Mouse (Mus musculus) bone marrow, adult 2 months (tissue): ENCODE measurements around the gene Lhpp. TPM values are rescaled to one million over a fixed set of nuclear protein-coding genes. Genes with fewer than 3 reads are reported as not detected.

Source experiments
- H3K27ac ChIP-seq: fragments of 200-500 bp; 2 replicates; pipeline ENCODE4 v1.5.1; 2012; ENCODE audit warnings: low read depth, mild to moderate bottlenecking, control low read depth, inconsistent platforms, low read length; ENCODE audit not compliant: control insufficient read depth, poor library complexity, insufficient read depth
- H3K4me1 ChIP-seq: fragments of 200-500 bp; 2 replicates; pipeline ENCODE4 v1.6.1; 2011; ENCODE audit warnings: low read length; ENCODE audit not compliant: control insufficient read depth, insufficient read depth
- H3K4me3 ChIP-seq: fragments of 200-500 bp; replicated peaks from 2 replicates; pipeline ENCODE3; 2011; ENCODE audit warnings: mild to moderate bottlenecking, low read depth, low read length, control low read depth; ENCODE audit not compliant: control insufficient read depth
- CTCF ChIP-seq: fragments of 200-500 bp; IDR thresholded peaks from 2 replicates; pipeline ENCODE4 v1.5.1; 2011; ENCODE audit warnings: low read length, control low read depth; ENCODE audit not compliant: control insufficient read depth, insufficient read depth
- POLR2A ChIP-seq: fragments of 200-500 bp; IDR thresholded peaks from 2 replicates; pipeline ENCODE4 v1.6.1; 2011; ENCODE audit warnings: low read depth, mild to moderate bottlenecking, control low read depth, low read length, borderline replicate concordance; ENCODE audit not compliant: control insufficient read depth
- WGBS: fragments of 180-500 bp; shearing (Covaris S2); methylation state at CpG from one replicate; pipeline ENCODE4 v1.1.7; 2018; 5-methylcytosine and 5-hydroxymethylcytosine counted together
- polyA plus RNA-seq: library from polyadenylated mRNA; stranded (reverse); fragments of >200 nt; gene quantifications from 2 replicates; pipeline ENCODE4 v1.2.4, GENCODE M21; 2011; ENCODE audit warnings: low replicate concordance; ENCODE audit not compliant: missing spikeins, insufficient read depth, insufficient read length

Lhpp gene
- 2.2 and 5.5 TPM in 2 replicates for polyA plus RNA-seq

DNA sequence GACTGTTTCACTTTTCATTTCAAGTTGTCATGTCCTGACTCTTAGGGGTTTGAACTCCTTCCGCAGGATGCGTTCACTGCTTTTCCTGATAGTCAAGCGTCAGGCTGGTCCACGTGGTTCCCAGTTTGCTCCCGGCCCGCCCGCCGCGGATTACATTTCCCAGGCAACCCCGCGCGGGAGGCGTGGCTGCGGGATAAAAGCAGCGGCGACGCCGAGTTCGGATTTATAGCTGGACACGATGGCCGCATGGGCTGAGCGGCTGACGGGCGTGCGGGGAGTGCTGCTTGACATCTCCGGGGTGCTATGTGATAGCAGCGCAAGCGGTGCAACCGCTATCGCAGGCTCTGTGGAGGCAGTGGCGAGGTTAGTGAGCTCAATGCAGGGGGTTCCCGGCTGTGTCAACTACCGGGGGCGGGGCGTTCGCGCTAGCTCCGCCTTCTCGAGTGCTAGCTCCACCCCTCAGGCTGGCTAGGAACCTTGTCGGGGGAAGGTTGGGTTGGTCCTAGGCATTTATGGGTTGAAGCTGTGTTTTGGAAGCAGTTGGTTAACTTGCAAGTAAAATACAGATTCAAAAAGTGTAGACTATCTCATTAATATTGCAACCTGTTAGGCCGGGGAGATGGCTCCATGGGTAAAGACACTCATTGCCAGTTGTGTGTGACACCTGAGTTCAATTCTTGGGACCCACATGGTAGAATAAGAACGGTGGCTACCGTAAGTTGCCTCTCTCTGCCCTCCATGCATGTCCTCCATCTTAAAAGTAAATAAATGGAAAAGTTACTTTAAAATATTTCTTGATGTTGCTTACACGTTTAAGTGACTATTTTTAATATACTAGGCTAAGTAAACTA lies at the start of gene Lhpp:
Lhpp (plus strand) TSS at position 171 of the 851 bp plus-strand sequence.
- TF ChIP-seq CTCF = no peak
- 0 out of 2 replicates have a peak, but pooled peaks have one; percentile 25 for TF ChIP-seq POLR2A
- H3K4me1 ChIP-seq = no peaks in the 10 kb centered on the region; the same call in 1 of the 2 replicates
- H3K27ac ChIP-seq = peak within 1 kb of the TSS; percentile 42; the same call in 1 of the 2 replicates
- 7% methylated on average over 44 of the region's 44 CpGs for WGBS
- peak within 1 kb of the TSS; percentile 89 for H3K4me3 ChIP-seq

DNA sequence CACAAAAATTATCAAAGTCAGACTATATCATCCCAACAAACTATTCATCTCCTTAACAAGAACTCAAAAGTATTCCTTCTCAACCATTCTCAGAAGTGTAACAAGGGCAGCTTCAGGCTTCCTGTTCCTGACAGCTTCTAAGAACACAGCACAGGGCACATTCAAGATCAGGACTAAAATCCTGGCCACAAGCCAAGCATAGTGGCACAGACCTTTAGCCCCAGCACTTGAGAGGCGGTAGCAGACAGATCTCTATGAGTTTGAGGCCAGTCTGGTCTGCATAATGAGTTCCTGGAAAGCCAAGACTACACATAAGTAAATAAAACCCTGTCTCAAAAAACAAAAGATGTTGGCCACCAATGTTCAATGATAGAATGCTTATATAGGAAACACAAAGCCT lies 44.6 kb upstream of the Lhpp start:
- 56% methylated on average over 1 of the region's 1 CpGs for WGBS
- no peak for TF ChIP-seq POLR2A
- H3K4me1 ChIP-seq = no peaks in the 10 kb centered on the region
- no peak overlapping the region for H3K27ac ChIP-seq
- H3K4me3 ChIP-seq = no peak overlapping the region

DNA sequence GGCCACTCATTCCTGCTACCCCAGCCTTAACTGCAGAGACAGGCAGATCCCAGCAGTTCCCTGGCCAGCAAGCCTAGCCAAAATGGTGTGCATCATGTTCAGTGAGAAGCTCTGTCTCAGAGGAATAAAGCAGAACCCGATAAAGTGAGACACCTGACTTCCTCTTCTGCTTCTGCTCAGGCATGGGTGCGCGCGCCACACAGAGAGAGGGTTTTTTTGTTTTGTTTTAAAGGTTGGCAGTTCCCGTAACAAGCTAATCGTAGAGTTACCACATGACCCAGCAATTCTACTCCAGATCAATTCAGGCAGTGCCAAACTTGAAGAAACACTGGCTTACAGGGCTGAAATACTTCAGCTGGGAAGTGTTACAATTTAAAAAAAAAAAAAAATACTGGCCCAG lies 41.6 kb upstream of the Lhpp start:
- Histone ChIP-seq H3K27ac (peak overlapping the region; percentile 24; the same call in 1 of the 2 replicates), H3K4me1 (no peaks in the 10 kb centered on the region), H3K4me3 (no peak overlapping the region)
- TF ChIP-seq CTCF (no peak), POLR2A (no peak)
- WGBS = 27% methylated on average over 6 of the region's 6 CpGs

DNA sequence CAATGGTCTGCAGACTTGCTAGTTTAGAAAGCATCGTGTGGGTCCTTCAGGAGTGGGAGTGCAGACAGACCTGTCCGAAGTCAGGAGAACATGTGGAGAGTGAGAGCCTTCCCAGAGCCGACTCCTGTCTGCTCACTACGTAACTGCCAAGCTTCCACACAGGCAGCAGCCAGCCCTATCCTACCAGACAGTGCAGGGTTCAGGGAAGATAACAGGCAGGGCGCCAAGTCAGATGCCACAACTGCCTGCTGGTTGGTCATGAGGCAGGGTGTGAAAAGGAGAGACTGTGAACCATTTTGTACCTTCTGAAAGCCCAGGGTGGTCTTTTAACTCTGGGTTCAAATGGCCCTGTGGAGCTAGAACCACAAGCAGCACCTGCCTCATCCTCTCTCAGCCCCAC lies 40.4 kb upstream of the Lhpp start:
- H3K4me1 ChIP-seq = no peaks in the 10 kb centered on the region
- TF ChIP-seq CTCF (no peak), POLR2A (no peak)
- WGBS = 69% methylated on average over 5 of the region's 5 CpGs
- no peak overlapping the region for H3K27ac ChIP-seq
- H3K4me3 ChIP-seq = no peak overlapping the region

DNA sequence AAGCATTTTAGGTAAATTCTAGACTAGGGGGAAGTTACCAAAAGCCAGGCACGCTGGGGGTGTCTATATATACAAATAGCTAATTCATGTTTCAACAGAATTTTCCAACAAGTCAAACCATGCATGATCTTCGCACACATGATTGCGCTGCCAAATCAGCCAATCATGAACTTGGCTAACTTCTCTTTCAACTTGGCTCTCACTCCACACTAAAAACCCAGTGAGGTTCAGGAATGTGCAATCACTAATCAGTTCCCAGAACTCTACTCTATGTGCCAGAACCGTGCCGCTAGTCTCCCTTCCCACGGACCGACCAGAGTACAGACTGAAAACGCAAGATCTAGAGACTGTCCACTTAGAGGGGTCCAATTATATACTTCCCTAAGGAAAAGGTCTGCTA lies 39.0 kb upstream of the Lhpp start:
- no peak overlapping the region for H3K27ac ChIP-seq
- WGBS = 87% methylated on average over 8 of the region's 8 CpGs
- H3K4me3 ChIP-seq = no peak overlapping the region
- H3K4me1 ChIP-seq = no peaks in the 10 kb centered on the region
- TF ChIP-seq POLR2A = no peak
- TF ChIP-seq CTCF = no peak

DNA sequence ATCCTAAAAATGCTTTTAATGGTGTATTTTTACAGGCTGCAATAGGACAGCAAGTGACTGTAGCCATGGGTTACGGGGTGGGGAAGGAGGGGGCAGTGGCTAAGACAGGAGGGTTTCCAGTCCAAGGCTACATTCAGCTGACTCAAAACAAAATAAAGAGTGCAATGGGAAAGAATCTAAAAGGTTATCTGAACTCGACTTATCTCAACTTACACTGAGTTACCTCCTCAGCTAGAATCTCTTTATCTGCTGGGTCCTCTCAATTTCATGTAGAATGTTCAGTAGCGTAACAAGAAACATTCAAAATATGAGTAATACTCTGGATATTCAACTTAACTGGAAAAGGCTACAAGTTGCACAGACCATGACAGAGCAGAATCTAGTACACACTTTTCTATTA lies 37.7 kb upstream of the Lhpp start:
- no peaks in the 10 kb centered on the region; the same call in 1 of the 2 replicates for H3K4me1 ChIP-seq
- TF ChIP-seq POLR2A (no peak), CTCF (no peak)
- 60% methylated on average over 3 of the region's 3 CpGs for WGBS
- H3K4me3 ChIP-seq = no peak overlapping the region
- H3K27ac ChIP-seq = no peak overlapping the region

DNA sequence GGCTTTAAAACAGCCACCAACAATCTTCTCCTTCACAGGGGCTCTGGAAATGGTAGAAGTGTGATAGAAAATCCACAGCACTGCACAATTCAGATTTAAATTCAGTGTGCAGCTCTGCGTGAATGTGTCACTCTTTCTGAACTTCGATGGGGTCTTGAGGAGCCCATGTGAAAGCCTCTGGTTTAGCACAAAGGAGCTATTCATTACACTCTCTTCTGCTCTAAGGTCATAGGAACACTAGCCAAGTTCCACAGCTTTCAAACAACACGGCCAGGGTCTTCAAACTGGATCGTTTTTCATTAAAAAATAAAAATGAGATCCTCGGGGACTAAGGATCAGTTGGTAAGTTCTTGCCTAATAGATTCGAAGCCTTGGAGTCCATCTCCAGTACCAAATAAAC lies 37.2 kb upstream of the Lhpp start:
- H3K4me3 ChIP-seq = no peak overlapping the region
- H3K4me1 ChIP-seq = no peaks in the 10 kb centered on the region; the same call in 1 of the 2 replicates
- H3K27ac ChIP-seq = no peak overlapping the region
- 76% methylated on average over 6 of the region's 6 CpGs for WGBS
- TF ChIP-seq CTCF (no peak), POLR2A (no peak)

DNA sequence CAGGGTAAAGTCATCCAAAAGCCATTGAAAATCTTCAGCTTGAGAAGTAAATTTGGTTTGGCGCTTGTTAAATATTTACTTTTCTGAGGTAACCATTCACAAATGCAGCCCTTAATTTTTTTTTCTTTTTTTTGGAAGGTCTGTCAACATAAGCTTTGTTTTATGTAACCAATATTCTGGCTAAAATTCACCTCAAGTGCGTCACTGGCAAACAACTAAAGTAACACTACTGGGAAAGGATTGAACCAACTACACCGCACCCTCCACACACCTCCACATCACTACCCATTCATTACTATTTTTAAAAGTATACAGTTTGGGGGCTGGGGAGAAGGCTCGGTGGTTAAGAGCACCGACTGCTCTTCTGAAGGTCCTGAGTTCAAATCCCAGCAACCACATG lies 35.8 kb upstream of the Lhpp start:
- no peaks in the 10 kb centered on the region; the same call in 1 of the 2 replicates for H3K4me1 ChIP-seq

More for the DNA sequence above, 35.8 kb upstream of the Lhpp start:
- Histone ChIP-seq H3K27ac (no peak overlapping the region), H3K4me3 (no peak overlapping the region)
- WGBS = 89% methylated on average over 5 of the region's 5 CpGs
- TF ChIP-seq POLR2A = no peak
- no peak for TF ChIP-seq CTCF
